Mouse (Mus musculus): ENCODE measurements around the gene Dok5. TPM values are rescaled to one million over a fixed set of nuclear protein-coding genes. Genes with fewer than 3 reads are reported as not detected.

Gene Dok5
- polyA plus RNA-seq, 1 experiment from 2014 or later = 6.9 TPM

GRCm38 (mm10) chr2:170924131-170924530 lies 192.5 kb downstream of the Dok5 start:
- ATAC-seq (replicated peaks; ENCODE audit: insufficient number of reproducible peaks, low FRiP score, low TSS enrichment) = no peak
- H3K36me3 ChIP-seq (ENCODE audit: control insufficient read depth, insufficient read depth, low read length) = no peaks in the 10 kb centered on the region
- H3K9me3 ChIP-seq (replicated peaks; ENCODE audit: control insufficient read depth, low read length) = no peaks in the 10 kb centered on the region
- no peak overlapping the region for H3K4me2 ChIP-seq
- 86% methylated on average over 4 of the region's 4 CpGs for WGBS (ENCODE audit: insufficient replicate concordance)
- no peaks in the 10 kb centered on the region for H3K27me3 ChIP-seq (ENCODE audit: control insufficient read depth, insufficient read depth, low read length)
- H3K9ac ChIP-seq (ENCODE audit: low read depth, low read length) = no peak overlapping the region
- H3K4me3 ChIP-seq (ENCODE audit: low read depth, low read length) = no peak overlapping the region
- no peak overlapping the region for H3K27ac ChIP-seq (ENCODE audit: low read depth, low read length)
- no peaks in the 10 kb centered on the region for H3K4me1 ChIP-seq (ENCODE audit: control insufficient read depth, insufficient read depth, low read length)

GRCm38 (mm10) chr2:170926237-170926636 lies 194.6 kb downstream of the Dok5 start:
- no peaks in the 10 kb centered on the region for H3K9me3 ChIP-seq (replicated peaks; ENCODE audit: control insufficient read depth, low read length)
- H3K4me2 ChIP-seq = no peak overlapping the region
- no peaks in the 10 kb centered on the region for H3K36me3 ChIP-seq (ENCODE audit: control insufficient read depth, insufficient read depth, low read length)
- no peaks in the 10 kb centered on the region for H3K4me1 ChIP-seq (ENCODE audit: control insufficient read depth, insufficient read depth, low read length)
- no peak overlapping the region for H3K9ac ChIP-seq (ENCODE audit: low read depth, low read length)
- no peak overlapping the region for H3K4me3 ChIP-seq (ENCODE audit: low read depth, low read length)
- no peak for ATAC-seq (replicated peaks; ENCODE audit: insufficient number of reproducible peaks, low FRiP score, low TSS enrichment)
- no peaks in the 10 kb centered on the region for H3K27me3 ChIP-seq (ENCODE audit: control insufficient read depth, insufficient read depth, low read length)
- H3K27ac ChIP-seq (ENCODE audit: low read depth, low read length) = no peak overlapping the region
- 82% methylated on average over 9 of the region's 9 CpGs for WGBS (ENCODE audit: insufficient replicate concordance)

Other genes starting within 250 kb of the Dok5 start
- 54.3 and 61.3 TPM in 2 replicates for gene Pfdn4, start 235.4 kb upstream of the Dok5 start, polyA plus RNA-seq (2014; fragmentation: Nextera tagmentation; extraction: Ambion mirVana)
- not detected in 2 replicates for gene Cyp24a1, start 234.7 kb upstream of the Dok5 start, polyA plus RNA-seq (2014; fragmentation: Nextera tagmentation; extraction: Ambion mirVana)
- not detected in 2 replicates for gene 4930470P17Rik, start 129.8 kb upstream of the Dok5 start, polyA plus RNA-seq (2014; fragmentation: Nextera tagmentation; extraction: Ambion mirVana)

Measured in heart, embryonic 11.5 days (tissue).